Mouse (Mus musculus): ENCODE data around the gene Uchl4.
"Not testable (repeated sequence)": the region's sequence is repeated elsewhere in the genome, so short reads cannot be mapped to it uniquely, and the experiment has no call there.

The Uchl4 gene

GRCm38 (mm10) chr9:64234768-64235435, at the start of gene Uchl4:
TSS of gene Uchl4 (plus strand) at chr9:64235201.
- DNase-seq (ENCODE audit: inconsistent ontology term) = no peak

- no peak for DNase-seq (ENCODE audit: inconsistent ontology term)
These were observed 41.1 kb upstream of the Uchl4 start for GRCm38 (mm10) chr9:64193879-64194278.

DNA sequence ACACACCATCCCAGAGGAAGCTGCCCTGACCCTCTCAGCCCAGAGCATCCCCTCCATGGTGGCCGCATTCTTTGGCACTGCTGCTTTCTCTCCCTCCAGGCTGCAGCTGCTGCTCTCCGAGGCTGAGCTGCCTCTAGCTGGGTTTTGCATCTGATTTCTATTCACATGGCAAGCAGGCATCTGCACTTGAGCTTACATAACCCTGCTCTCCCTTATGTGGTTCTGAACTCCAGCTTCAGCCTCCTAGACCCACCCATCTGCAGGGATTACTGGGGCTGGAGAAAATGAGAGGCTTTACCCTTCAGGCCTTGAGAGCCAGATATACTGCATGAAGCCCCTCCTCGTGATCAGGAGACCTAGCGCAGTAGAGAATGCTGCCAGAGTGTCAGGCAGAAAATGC, 39.4 kb upstream of the Uchl4 start:
- no peak for DNase-seq (ENCODE audit: inconsistent ontology term)

DNA sequence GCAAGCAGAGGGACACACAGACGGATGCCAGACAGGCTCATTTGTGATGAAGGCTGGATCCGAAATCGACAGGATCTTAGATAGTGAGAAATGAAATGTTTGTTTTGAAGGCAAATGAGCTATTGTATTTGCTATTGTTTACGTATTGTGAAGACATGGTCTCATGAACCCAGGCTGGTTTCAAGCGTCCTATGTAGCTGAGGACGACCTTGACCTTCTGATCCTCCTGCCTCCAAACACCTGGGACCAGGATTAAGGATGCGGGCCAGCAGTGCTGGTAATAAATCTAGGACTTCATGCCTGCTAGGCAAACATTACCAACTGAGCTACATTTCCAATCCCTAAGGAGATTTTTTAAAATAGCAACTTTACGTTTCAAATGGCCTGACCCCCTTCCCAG, 37.5 kb upstream of the Uchl4 start:
- DNase-seq (ENCODE audit: inconsistent ontology term) = no peak

GRCm38 (mm10) chr9:64198068-64198762, 36.8 kb upstream of the Uchl4 start:
- no peak for DNase-seq (ENCODE audit: inconsistent ontology term)

DNA sequence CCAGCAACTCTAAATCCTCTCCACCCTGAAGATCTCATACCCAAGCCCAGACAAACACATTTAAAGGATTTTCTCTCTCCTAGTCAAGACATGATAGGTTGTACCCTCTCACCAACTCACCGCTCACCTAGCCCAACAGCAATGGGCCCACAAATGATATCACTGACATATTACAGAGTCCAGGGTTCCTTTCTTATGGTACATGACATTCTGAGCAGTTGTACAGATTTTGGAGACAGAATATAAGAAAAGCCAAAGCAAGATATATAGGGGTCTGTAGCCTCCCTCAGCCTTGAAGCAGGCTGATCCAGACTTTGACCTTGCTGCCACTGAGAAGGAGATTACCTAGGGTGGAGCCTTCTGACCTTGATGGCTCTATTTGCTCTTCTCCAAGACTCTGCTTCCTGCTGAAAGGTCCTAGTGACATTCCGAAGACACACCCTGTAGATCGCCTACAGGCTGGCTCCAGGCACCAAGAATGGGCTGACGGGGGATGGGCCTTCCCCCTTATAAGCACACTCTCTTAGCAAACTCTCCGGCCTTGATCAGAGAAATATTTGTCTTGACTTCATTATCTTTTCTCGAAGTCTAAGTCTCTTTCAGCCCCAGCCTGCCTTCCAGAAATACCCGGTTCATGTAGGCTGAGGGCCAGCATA, 36.1 kb upstream of the Uchl4 start:
- DNase-seq (ENCODE audit: inconsistent ontology term) = not testable (repeated sequence)

DNA sequence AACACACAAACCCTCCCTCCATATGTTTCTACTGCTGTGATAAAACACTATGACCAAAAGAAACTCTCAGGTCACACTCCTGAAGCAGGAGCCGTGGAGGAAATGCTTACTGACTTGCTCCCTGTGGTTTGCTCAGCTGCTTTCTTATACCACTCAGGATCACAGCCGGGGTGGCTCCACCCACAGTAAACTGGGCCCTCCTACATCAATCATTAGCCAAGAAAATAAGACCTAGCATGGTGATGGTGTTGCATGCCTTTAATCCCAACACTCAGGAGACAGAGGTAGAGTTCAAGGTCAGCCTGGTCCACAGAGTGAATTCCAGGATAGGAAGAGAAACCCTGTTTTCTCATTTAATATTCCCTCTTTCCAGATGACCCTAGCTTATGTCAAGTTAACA, 35.1 kb upstream of the Uchl4 start:
- no peak for DNase-seq (ENCODE audit: inconsistent ontology term)

- DNase-seq (ENCODE audit: inconsistent ontology term) = peak; percentile 73
These were observed 32.7 kb upstream of the Uchl4 start for GRCm38 (mm10) chr9:64202331-64202730.

GRCm38 (mm10) chr9:64202866-64203265, 32.1 kb upstream of the Uchl4 start:
- peak; percentile 75 for DNase-seq (ENCODE audit: inconsistent ontology term)

DNA sequence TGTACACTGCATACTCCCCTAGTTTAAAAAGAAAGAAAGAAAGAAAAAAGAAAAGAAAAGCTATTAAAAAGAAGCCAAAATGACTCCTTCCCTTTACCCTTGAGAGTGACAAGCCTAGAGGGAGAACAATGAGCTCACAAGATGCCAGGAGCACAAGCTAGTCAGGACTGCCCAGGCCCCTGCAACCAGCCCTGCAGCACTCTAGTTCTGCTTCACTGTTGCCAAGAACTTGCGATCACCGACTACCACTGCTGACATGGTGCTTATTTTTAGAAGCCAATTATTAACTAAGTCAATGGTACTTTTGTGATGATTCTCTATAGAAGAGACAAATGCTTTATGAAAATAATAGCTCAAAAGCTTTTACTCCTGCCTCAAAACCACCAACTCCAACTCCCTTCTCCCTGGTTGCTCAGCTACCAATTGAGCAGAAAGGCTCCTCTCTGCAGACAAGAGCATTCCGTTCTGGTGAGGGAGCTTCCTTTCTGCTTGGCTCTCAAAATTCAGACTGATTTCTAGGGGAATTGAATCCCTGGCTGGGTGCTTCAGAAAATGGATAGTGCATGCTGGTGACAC, 27.4 kb upstream of the Uchl4 start:
- peak; percentile 88 for DNase-seq (ENCODE audit: inconsistent ontology term)

- no peak for DNase-seq (ENCODE audit: inconsistent ontology term)
These were observed 20.5 kb upstream of the Uchl4 start for GRCm38 (mm10) chr9:64214452-64214851.

GRCm38 (mm10) chr9:64216090-64216489, 18.9 kb upstream of the Uchl4 start:
- DNase-seq (ENCODE audit: inconsistent ontology term) = no peak

DNA sequence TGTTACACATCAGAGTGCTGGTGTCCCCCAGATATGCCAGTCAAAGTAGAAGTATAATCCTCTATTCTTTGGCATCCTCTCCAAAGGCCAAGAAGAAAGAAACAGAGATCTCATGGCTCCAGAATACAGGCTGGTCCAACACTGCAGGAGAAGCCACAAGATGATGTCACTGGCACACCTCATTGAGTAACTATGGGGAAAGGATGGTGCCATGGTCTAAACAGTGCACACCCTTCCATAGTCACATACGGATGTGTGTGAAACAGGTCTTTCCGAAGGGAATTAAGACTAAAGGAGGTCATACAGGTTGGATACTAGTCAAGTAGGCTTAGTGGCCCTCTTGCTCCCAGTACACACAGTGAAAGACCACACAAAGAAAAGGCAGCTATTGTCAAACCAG, 18.4 kb upstream of the Uchl4 start:
- DNase-seq (ENCODE audit: inconsistent ontology term) = peak; percentile 32

DNA sequence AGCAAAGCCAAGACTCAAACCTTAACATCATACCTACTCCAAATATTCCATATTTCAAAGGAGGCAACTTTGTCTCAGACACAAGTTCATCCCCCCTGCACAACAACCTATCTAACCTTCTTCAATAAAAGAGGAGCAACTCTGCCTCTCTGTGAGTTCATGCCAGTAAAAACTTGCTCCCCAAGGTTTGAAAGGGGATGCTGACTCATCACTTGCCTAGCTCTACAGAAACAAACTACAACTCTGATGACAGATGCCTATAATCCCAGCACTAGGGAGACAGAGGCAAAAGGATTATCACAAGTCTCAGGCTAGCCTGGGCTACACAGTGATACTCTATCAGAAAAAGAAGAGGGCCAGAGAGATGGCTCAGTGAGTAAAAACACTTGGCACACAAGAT, 17.1 kb upstream of the Uchl4 start:
- no peak for DNase-seq (ENCODE audit: inconsistent ontology term)

GRCm38 (mm10) chr9:64219305-64219704, 15.7 kb upstream of the Uchl4 start:
- DNase-seq (ENCODE audit: inconsistent ontology term) = no peak

GRCm38 (mm10) chr9:64219772-64220420, 15.1 kb upstream of the Uchl4 start:
- DNase-seq (ENCODE audit: inconsistent ontology term) = no peak

- no peak for DNase-seq (ENCODE audit: inconsistent ontology term)
These were observed 14.4 kb upstream of the Uchl4 start for GRCm38 (mm10) chr9:64220603-64221002.

DNA sequence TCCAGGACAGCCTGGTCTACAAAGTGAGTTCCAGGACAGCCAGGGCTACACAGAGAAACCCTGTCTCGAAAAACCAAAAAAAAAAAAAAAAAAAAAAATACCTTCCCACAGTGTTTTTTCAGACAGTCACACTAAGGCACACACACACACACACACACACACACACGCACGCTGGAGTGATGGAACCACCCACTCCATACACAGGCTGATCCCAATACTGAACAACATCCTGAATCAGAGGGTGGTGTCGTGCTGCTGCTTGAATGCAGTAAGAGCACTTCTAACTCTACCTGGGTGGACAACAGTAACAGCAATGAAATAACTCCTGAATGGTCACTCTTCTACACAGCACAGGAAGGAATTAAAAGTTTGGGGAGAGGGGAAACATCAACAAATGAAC, 13.5 kb upstream of the Uchl4 start:
- DNase-seq (ENCODE audit: inconsistent ontology term) = no peak

GRCm38 (mm10) chr9:64222098-64222497, 12.9 kb upstream of the Uchl4 start:
- DNase-seq (ENCODE audit: inconsistent ontology term) = no peak

DNA sequence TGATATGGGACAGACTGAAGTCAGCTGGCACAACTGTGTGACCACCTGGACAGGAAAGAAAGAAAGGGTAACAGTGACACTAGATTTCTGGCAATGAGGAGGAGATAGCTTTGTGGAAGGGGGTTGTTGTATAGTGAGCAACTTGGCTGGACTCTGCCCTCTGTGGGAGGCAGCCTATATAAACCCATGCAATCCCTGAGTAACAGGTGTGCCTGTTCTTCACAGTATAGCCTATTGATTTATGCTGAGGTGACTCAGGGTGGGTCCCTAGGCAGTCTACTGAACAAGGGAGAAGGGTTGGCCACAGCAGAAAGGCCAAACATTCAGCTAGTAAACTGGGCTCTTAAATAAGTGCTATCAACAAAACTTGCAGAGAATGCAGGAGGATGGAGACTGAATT, 9.2 kb upstream of the Uchl4 start:
- DNase-seq (ENCODE audit: inconsistent ontology term) = no peak

DNA sequence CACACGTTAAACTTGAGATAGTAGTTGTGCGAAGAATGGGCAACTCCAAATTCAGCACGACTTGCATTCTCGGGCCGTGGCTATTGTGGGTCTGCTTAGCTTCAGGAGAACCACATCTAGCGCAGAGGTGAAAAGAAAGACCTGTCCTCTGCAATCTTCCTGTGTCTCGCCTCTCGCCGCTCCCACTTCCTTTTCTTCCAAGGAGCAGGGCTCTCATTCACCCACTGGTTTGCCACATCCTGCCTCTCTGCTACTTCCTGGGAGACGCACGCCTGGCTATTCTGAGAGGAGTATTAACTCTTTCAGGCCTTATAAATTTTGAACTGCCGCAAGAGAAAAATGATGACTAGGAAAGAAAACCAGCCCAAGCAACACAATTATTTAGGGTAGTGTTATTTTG, 7.3 kb upstream of the Uchl4 start:
- DNase-seq (ENCODE audit: inconsistent ontology term) = no peak

GRCm38 (mm10) chr9:64228972-64229371, 6.0 kb upstream of the Uchl4 start:
- no peak for DNase-seq (ENCODE audit: inconsistent ontology term)
